Mouse (Mus musculus) C2C12 (cell line): ENCODE results near the gene Rnf123. TPM values are rescaled to one million over a fixed set of nuclear protein-coding genes. Genes with fewer than 3 reads are reported as not detected.

Source experiments
- H3K27me3 ChIP-seq: one replicate; pipeline ENCODE4 v1.6.1; 2011; ENCODE audit not compliant: control insufficient read depth, insufficient read depth, insufficient read length
- H3K36me3 ChIP-seq: one replicate; pipeline ENCODE4 v1.6.1; 2011; ENCODE audit not compliant: control insufficient read depth, insufficient read depth
- H3K4me3 ChIP-seq: one replicate; pipeline ENCODE4 v1.5.1; 2011; ENCODE audit warnings: mild to moderate bottlenecking, control low read depth; ENCODE audit not compliant: poor library complexity, insufficient read depth, severe bottlenecking
- H3K79me2 ChIP-seq: one replicate; pipeline ENCODE4 v1.6.1; 2011; ENCODE audit not compliant: control insufficient read depth, insufficient read depth
- H3K79me3 ChIP-seq: one replicate; pipeline ENCODE4 v1.6.1; 2011; ENCODE audit warnings: low read depth, control low read depth
- H3ac ChIP-seq: one replicate; pipeline ENCODE3; 2011; ENCODE audit warnings: low read depth; ENCODE audit not compliant: control insufficient read depth, insufficient read length
- CEBPB ChIP-seq: IDR thresholded peaks from one replicate; pipeline ENCODE4 v1.6.1; 2011; ENCODE audit warnings: low read depth, mild to moderate bottlenecking, control low read depth, moderate library complexity
- CTCF ChIP-seq: IDR thresholded peaks from one replicate; pipeline ENCODE4 v1.5.1; 2011; ENCODE audit not compliant: control insufficient read depth, insufficient read depth, insufficient read length
- FOSL1 ChIP-seq: IDR thresholded peaks from one replicate; pipeline ENCODE4 v1.8.0; 2011; ENCODE audit warnings: mild to moderate bottlenecking, low read length; ENCODE audit not compliant: poor library complexity, insufficient read depth, severe bottlenecking
- MAX ChIP-seq: IDR thresholded peaks from one replicate; pipeline ENCODE4 v1.6.1; 2011; ENCODE audit warnings: mild to moderate bottlenecking, control low read depth
- MYOD1 ChIP-seq: IDR thresholded peaks from one replicate; pipeline ENCODE4 v1.6.1; 2011; ENCODE audit warnings: low read depth; ENCODE audit not compliant: control insufficient read depth, insufficient read length
- MYOG ChIP-seq: IDR thresholded peaks from one replicate; pipeline ENCODE4 v1.6.1; 2011; ENCODE audit not compliant: control insufficient read depth, insufficient read length; ENCODE audit errors: extremely low read depth
- USF1 ChIP-seq: IDR thresholded peaks from one replicate; pipeline ENCODE4 v1.6.1; 2011; ENCODE audit warnings: low read depth, mild to moderate bottlenecking, control low read depth, moderate library complexity
- microRNA-seq: library from miRNA; unstranded; fragments of <30 nt; microRNA quantifications from one replicate; pipeline ENCODE4, GENCODE M21; 2019; ENCODE audit warnings: borderline microRNAs expressed
- polyA plus RNA-seq: library from polyadenylated mRNA; unstranded; fragments of >200 nt; fragmentation: generic; extraction: Trizol; gene quantifications from one replicate; pipeline ENCODE4 v1.2.1, GENCODE M21; 2012; ENCODE audit warnings: missing spikeins

Rnf123 gene
- polyA plus RNA-seq, 1 experiment, result 15.4 TPM

DNA sequence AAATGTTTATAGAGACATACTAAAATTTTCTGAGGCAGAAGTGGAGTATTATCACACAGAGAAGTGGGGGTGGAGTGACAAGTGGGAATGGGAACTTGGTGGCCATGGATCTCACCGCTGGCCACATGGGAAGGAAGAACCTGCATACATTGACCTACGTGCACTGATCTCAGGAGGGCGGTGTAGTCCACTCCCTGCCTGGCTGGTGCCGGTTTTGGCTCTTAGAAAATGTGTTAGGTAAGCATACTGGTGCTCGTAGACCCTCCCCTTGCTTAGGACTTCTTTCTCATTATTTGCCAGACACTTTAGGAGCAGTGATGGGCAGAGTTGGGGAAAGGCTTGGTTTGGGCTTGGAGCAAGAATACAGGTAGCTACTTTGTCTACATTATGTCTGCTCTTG, 75.1 kb downstream of the Rnf123 start:
- Histone ChIP-seq H3ac (no peak overlapping the region), H3K27me3 (no peaks in the 10 kb centered on the region), H3K36me3 (no peaks in the 10 kb centered on the region), H3K4me3 (no peak overlapping the region), H3K79me3 (peaks cover 45% of the 10 kb centered on the region), H3K79me2 (peaks cover 99% of the 10 kb centered on the region)
- TF ChIP-seq MYOD1 (no peak), CTCF (no peak), FOSL1 (no peak), MAX (no peak), USF1 (no peak), MYOG (no peak), CEBPB (no peak)

- Histone ChIP-seq H3K27me3 (peaks cover 13% of the 10 kb centered on the region), H3K79me2 (peaks cover 61% of the 10 kb centered on the region), H3ac (peak overlapping the region; percentile 25), H3K4me3 (peak overlapping the region; percentile 75), H3K36me3 (no peaks in the 10 kb centered on the region), H3K79me3 (peaks cover 27% of the 10 kb centered on the region)
- no peak for TF ChIP-seq USF1
Observed at GRCm38 (mm10) chr9:108003531-108003890, 79.6 kb downstream of the Rnf123 start.

DNA sequence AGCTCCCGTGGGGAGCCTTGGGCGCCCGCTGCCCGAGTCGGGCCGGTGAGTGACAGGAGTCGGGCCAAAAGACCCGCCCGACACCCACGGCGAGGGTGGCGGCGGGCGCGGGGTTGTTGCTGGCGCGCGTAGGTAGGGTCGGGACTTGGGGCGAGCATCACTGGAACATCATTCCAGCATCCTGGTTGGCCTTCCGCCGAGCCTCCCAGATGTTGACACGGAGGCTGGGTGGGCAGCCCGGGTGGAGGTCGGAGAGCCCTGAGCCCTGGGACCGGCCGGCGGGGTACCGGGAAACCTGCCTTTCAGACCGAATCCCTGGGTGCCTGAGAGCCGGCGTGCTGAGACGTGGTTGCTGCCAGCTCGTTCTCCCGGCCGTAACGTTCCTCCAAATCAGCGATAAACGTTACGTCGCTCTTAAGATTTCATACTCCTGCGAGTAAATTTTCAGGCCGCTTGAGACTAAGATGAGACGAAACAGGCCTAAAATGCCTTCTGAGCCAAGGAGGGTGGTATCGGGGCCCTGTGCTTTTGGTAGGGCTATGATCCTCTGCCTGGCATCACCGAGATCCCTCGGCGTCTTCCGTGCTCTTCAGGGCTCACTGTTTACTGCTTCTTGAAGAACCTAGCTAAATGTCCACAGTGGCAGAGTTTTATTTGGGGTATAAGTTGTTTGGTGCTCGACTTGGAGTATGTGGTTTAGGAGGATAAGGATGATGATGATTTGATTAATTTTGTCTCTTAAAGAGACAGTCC, 80.2 kb downstream of the Rnf123 start:
- peak overlapping the region; percentile 75 for H3K4me3 ChIP-seq
- H3K79me3 ChIP-seq, result peaks cover 24% of the 10 kb centered on the region
- peaks cover 18% of the 10 kb centered on the region for H3K27me3 ChIP-seq
- H3K79me2 ChIP-seq, result peaks cover 55% of the 10 kb centered on the region
- peak overlapping the region; percentile 96 for H3ac ChIP-seq
- TF ChIP-seq USF1 (no peak), MYOD1 (no peak), CTCF (no peak), MYOG (no peak), FOSL1 (no peak)
- no peaks in the 10 kb centered on the region for H3K36me3 ChIP-seq

GRCm38 (mm10) chr9:108001922-108002770, 81.0 kb downstream of the Rnf123 start, which contains the start of gene Ip6k1:
TSS of gene Ip6k1 (plus strand) at chr9:108002501.
- H3K4me3 ChIP-seq, result peak within 1 kb of the TSS; percentile 75
- peaks cover 22% of the 10 kb centered on the region for H3K79me3 ChIP-seq
- H3K27me3 ChIP-seq, result peaks cover 26% of the 10 kb centered on the region
- peaks cover 47% of the 10 kb centered on the region for H3K79me2 ChIP-seq
- peak within 1 kb of the TSS; percentile 96 for H3ac ChIP-seq
- no peaks in the 10 kb centered on the region for H3K36me3 ChIP-seq
- TF ChIP-seq USF1, result peak; percentile 100
- TF ChIP-seq MYOG, result no peak
- no peak for TF ChIP-seq CEBPB
- peak; percentile 47 for TF ChIP-seq MAX
- no peak for TF ChIP-seq FOSL1

Small RNA genes lying within 50 kb of the gene (microRNA-seq; reads per million reads assigned to microRNA genes)
- not detected for gene Gm47303
- not detected for gene Mir7088

Other genes with a start within 250 kb of the Rnf123 start
- gene Rbm6, start 210.1 kb downstream of the Rnf123 start, polyA plus RNA-seq, result 12.9 TPM
- 7.7 TPM for gene Mon1a, start 195.2 kb downstream of the Rnf123 start, polyA plus RNA-seq
- gene Mst1r, start 176.5 kb downstream of the Rnf123 start, polyA plus RNA-seq, result 0.02 TPM
- not detected for gene Actl11, start 154.9 kb downstream of the Rnf123 start, polyA plus RNA-seq
- gene Camkv, start 147.7 kb downstream of the Rnf123 start, polyA plus RNA-seq, result 0.07 TPM
- gene Traip, start 133.2 kb downstream of the Rnf123 start, polyA plus RNA-seq, result 18.5 TPM
- 0.51 TPM for gene Uba7, start 107.8 kb downstream of the Rnf123 start, polyA plus RNA-seq
- not detected for gene Gm20661, start 100.3 kb downstream of the Rnf123 start, polyA plus RNA-seq
- 1.8 TPM for gene Inka1, start 97.5 kb downstream of the Rnf123 start, polyA plus RNA-seq
- not detected for gene Cdhr4, start 90.8 kb downstream of the Rnf123 start, polyA plus RNA-seq
- gene Gm20662, start 87.0 kb downstream of the Rnf123 start, polyA plus RNA-seq, result 0.20 TPM
- gene Ip6k1, start 80.8 kb downstream of the Rnf123 start, polyA plus RNA-seq, result 30.8 TPM
- 23.5 TPM for gene Gmppb, start 34.1 kb downstream of the Rnf123 start, polyA plus RNA-seq
- gene Amigo3, start 30.2 kb downstream of the Rnf123 start, polyA plus RNA-seq, result 1.9 TPM
- gene Mst1, start 2.9 kb downstream of the Rnf123 start, polyA plus RNA-seq, result 0.09 TPM
- 49.1 TPM for gene Apeh, start 11.3 kb upstream of the Rnf123 start, polyA plus RNA-seq
- 0.85 TPM for gene Bsn, start 107.0 kb upstream of the Rnf123 start, polyA plus RNA-seq
- gene Dag1, start 180.6 kb upstream of the Rnf123 start, polyA plus RNA-seq, result 42.3 TPM
- 24.6 TPM for gene Nicn1, start 207.1 kb upstream of the Rnf123 start, polyA plus RNA-seq
- gene Amt, start 213.5 kb upstream of the Rnf123 start, polyA plus RNA-seq, result 0.71 TPM
- gene Rhoa, start 222.8 kb upstream of the Rnf123 start, polyA plus RNA-seq, result 300 TPM
- gene Tcta, start 222.8 kb upstream of the Rnf123 start, polyA plus RNA-seq, result 13.7 TPM